Mouse (Mus musculus) MEL (cell line): ENCODE results near the gene Smcp. TPM values are rescaled to one million over a fixed set of nuclear protein-coding genes. Genes with fewer than 3 reads are reported as not detected.

Source experiments
- DNase-seq: peaks from one replicate; pipeline ENCODE4 v3.0.0; 2011; ENCODE audit warnings: low read depth, low spot score
- H3K27ac ChIP-seq: 2 replicates; pipeline ENCODE4 v1.5.1; 2012; ENCODE audit warnings: low read depth, mild to moderate bottlenecking, control low read depth, low read length, moderate library complexity; ENCODE audit not compliant: control insufficient read depth
- H3K27me3 ChIP-seq, 2 experiments: fragments of 150-350 bp in 1 of 2; sonication (generic) in 1 of 2; 2 replicates each; pipeline ENCODE4 v1.6.1; 2012; ENCODE audit warnings: low read length in 2 of 2, mild to moderate bottlenecking in 2 of 2, improper control_type of control experiment in 1 of 2, moderate library complexity in 1 of 2; ENCODE audit not compliant: insufficient read depth in 2 of 2, control insufficient read depth in 1 of 2
- H3K36me3 ChIP-seq, 2 experiments: 2 replicates each; pipeline ENCODE4 v1.6.1; 2012 to 2014; ENCODE audit warnings: low read length in 2 of 2, improper control_type of control experiment in 1 of 2, inconsistent platforms in 1 of 2, mild to moderate bottlenecking in 1 of 2; ENCODE audit not compliant: insufficient read depth in 2 of 2, control insufficient read depth in 1 of 2
- H3K4me1 ChIP-seq, 2 experiments: fragments of 150-350 bp in 1 of 2; sonication (generic) in 1 of 2; 2 replicates each; pipeline ENCODE4 v1.6.1; 2012; ENCODE audit warnings: low read length in 2 of 2, improper control_type of control experiment in 1 of 2, mild to moderate bottlenecking in 1 of 2; ENCODE audit not compliant: insufficient read depth in 2 of 2, control insufficient read depth in 1 of 2
- H3K4me3 ChIP-seq, 2 experiments: fragments of 150-350 bp in 1 of 2; sonication (generic) in 1 of 2; 2 replicates each; pipeline ENCODE4 v1.5.1; 2012; ENCODE audit warnings: low read depth in 2 of 2, low read length in 2 of 2, mild to moderate bottlenecking in 2 of 2, moderate library complexity in 2 of 2, control low read depth in 1 of 2, improper control_type of control experiment in 1 of 2; ENCODE audit not compliant: control insufficient read depth in 1 of 2, insufficient read depth in 1 of 2
- H3K79me2 ChIP-seq: 2 replicates; pipeline ENCODE4 v1.6.1; 2012; ENCODE audit warnings: mild to moderate bottlenecking, low read length, moderate library complexity; ENCODE audit not compliant: control insufficient read depth, poor library complexity, insufficient read depth
- H3K9ac ChIP-seq: 2 replicates; pipeline ENCODE4 v1.6.1; 2012; ENCODE audit warnings: low read depth, mild to moderate bottlenecking, control low read depth, low read length, moderate library complexity; ENCODE audit not compliant: control insufficient read depth, poor library complexity, severe bottlenecking
- H3K9me3 ChIP-seq: fragments of 150-350 bp; sonication (generic); replicated peaks from 2 replicates; pipeline ENCODE4 v1.6.1; 2012; ENCODE audit warnings: mild to moderate bottlenecking, low read length, improper control_type of control experiment, moderate library complexity; ENCODE audit not compliant: insufficient read depth
- CHD2 ChIP-seq: IDR thresholded peaks from 2 replicates; pipeline ENCODE4 v1.6.1; 2011; ENCODE audit warnings: low read length, improper control_type of control experiment
- CTCF ChIP-seq, 3 experiments: IDR thresholded peaks in 2 of 3; conservative IDR thresholded peaks in 1 of 3; 2 replicates each; pipeline ENCODE4 v1.5.1; 2011 to 2012; ENCODE audit warnings: low read length in 3 of 3, low read depth in 2 of 3, mild to moderate bottlenecking in 2 of 3, improper control_type of control experiment in 1 of 3, inconsistent platforms in 1 of 3, mixed read lengths in 1 of 3, moderate library complexity in 1 of 3; ENCODE audit not compliant: control insufficient read depth in 1 of 3, insufficient read depth in 1 of 3, poor library complexity in 1 of 3, severe bottlenecking in 1 of 3
- E2F4 ChIP-seq: IDR thresholded peaks from 2 replicates; pipeline ENCODE4 v1.6.1; 2011; ENCODE audit warnings: low read depth, low read length, improper control_type of control experiment, borderline replicate concordance
- EP300 ChIP-seq, 2 experiments: IDR thresholded peaks; 2 replicates each; pipeline ENCODE4 v1.6.1; 2011; ENCODE audit warnings: improper control_type of control experiment in 2 of 2, low read length in 2 of 2, low read depth in 1 of 2, mild to moderate bottlenecking in 1 of 2
- ETS1 ChIP-seq: IDR thresholded peaks from 2 replicates; pipeline ENCODE4 v1.6.1; 2012; ENCODE audit warnings: low read depth, mild to moderate bottlenecking, inconsistent platforms, low read length, improper control_type of control experiment, moderate library complexity
- GABPA ChIP-seq: IDR thresholded peaks from 2 replicates; pipeline ENCODE4 v1.6.1; 2012; ENCODE audit warnings: low read depth, mild to moderate bottlenecking, inconsistent platforms, low read length, improper control_type of control experiment, moderate library complexity
- GATA1 ChIP-seq: IDR thresholded peaks from 2 replicates; pipeline ENCODE4 v1.6.1; 2011; ENCODE audit warnings: low read depth, low read length, improper control_type of control experiment
- HCFC1 ChIP-seq: IDR thresholded peaks from 2 replicates; pipeline ENCODE4 v1.6.1; 2012; ENCODE audit warnings: low read depth, mild to moderate bottlenecking, inconsistent platforms, low read length, improper control_type of control experiment, moderate library complexity
- JUND ChIP-seq: IDR thresholded peaks from 2 replicates; pipeline ENCODE4 v1.6.1; 2011; ENCODE audit warnings: low read depth, mild to moderate bottlenecking, improper control_type of control experiment, low read length
- MAZ ChIP-seq: IDR thresholded peaks from 2 replicates; pipeline ENCODE4 v1.6.1; 2012; ENCODE audit warnings: low read depth, mild to moderate bottlenecking, inconsistent platforms, low read length, improper control_type of control experiment
- MXI1 ChIP-seq: IDR thresholded peaks from 2 replicates; pipeline ENCODE4 v1.6.1; 2011; ENCODE audit warnings: mild to moderate bottlenecking, low read depth, low read length, improper control_type of control experiment
- MYB ChIP-seq: IDR thresholded peaks from 2 replicates; pipeline ENCODE4 v1.6.1; 2011; ENCODE audit warnings: mild to moderate bottlenecking, low read depth, low read length, improper control_type of control experiment
- NRF1 ChIP-seq: IDR thresholded peaks from 2 replicates; pipeline ENCODE4 v1.6.1; 2014; ENCODE audit warnings: low read depth, mild to moderate bottlenecking, inconsistent platforms, low read length, improper control_type of control experiment, moderate library complexity; ENCODE audit not compliant: poor library complexity, insufficient read depth, severe bottlenecking
- POLR2A ChIP-seq, 2 experiments: IDR thresholded peaks; 2 replicates each; pipeline ENCODE4 v1.6.1; 2011 to 2012; ENCODE audit warnings: low read length in 2 of 2, mild to moderate bottlenecking in 2 of 2, control low read depth in 1 of 2, improper control_type of control experiment in 1 of 2, low read depth in 1 of 2, moderate library complexity in 1 of 2; ENCODE audit not compliant: control insufficient read depth in 1 of 2, insufficient read depth in 1 of 2, poor library complexity in 1 of 2
- POLR2AphosphoS2 ChIP-seq: IDR thresholded peaks from 2 replicates; pipeline ENCODE4 v1.6.1; 2011; ENCODE audit warnings: low read length, improper control_type of control experiment
- RCOR1 ChIP-seq: IDR thresholded peaks from 2 replicates; pipeline ENCODE4 v1.6.1; 2012; ENCODE audit warnings: low read depth, mild to moderate bottlenecking, inconsistent platforms, low read length, improper control_type of control experiment
- SIN3A ChIP-seq: IDR thresholded peaks from 2 replicates; pipeline ENCODE4 v1.6.1; 2012; ENCODE audit warnings: low read length, improper control_type of control experiment, inconsistent platforms
- TAL1 ChIP-seq: IDR thresholded peaks from 2 replicates; pipeline ENCODE4 v1.6.1; 2012; ENCODE audit warnings: mild to moderate bottlenecking, inconsistent platforms, low read length, moderate library complexity, mixed read lengths
- TBP ChIP-seq: IDR thresholded peaks from 2 replicates; pipeline ENCODE4 v1.8.0; 2011; ENCODE audit warnings: low read depth, low read length, improper control_type of control experiment
- UBTF ChIP-seq: IDR thresholded peaks from 2 replicates; pipeline ENCODE4 v1.6.1; 2012; ENCODE audit warnings: low read depth, mild to moderate bottlenecking, inconsistent platforms, low read length, improper control_type of control experiment, moderate library complexity, borderline replicate concordance; ENCODE audit not compliant: insufficient read depth
- USF2 ChIP-seq, 2 experiments: IDR thresholded peaks; 2 replicates each; pipeline ENCODE4 v1.6.1; 2011 to 2012; ENCODE audit warnings: improper control_type of control experiment in 2 of 2, low read length in 2 of 2, borderline replicate concordance in 1 of 2, inconsistent platforms in 1 of 2, low read depth in 1 of 2, mild to moderate bottlenecking in 1 of 2; ENCODE audit not compliant: insufficient read depth in 1 of 2
- ZC3H11A ChIP-seq: IDR thresholded peaks from 2 replicates; pipeline ENCODE4 v1.6.1; 2012; ENCODE audit warnings: low read depth, mild to moderate bottlenecking, inconsistent platforms, low read length, improper control_type of control experiment
- ZNF384 ChIP-seq: IDR thresholded peaks from 2 replicates; pipeline ENCODE4 v1.6.1; 2012; ENCODE audit warnings: low read depth, mild to moderate bottlenecking, inconsistent platforms, low read length, improper control_type of control experiment
- polyA plus RNA-seq, 2 experiments: library from polyadenylated mRNA; stranded (reverse) in 1 of 2; unstranded in 1 of 2; fragments of >175 nt in 1 of 2; fragments of >200 nt in 1 of 2; gene quantifications; 2 replicates each; pipeline versions ENCODE4 v1.2.1 to v1.2.4; 2012; ENCODE audit warnings: low replicate concordance in 2 of 2, low read depth in 1 of 2; ENCODE audit not compliant: insufficient read length in 2 of 2, insufficient read depth in 1 of 2, missing spikeins in 1 of 2
- total RNA-seq: library from RNA; depleted of rRNA; stranded (reverse); fragments of 300-350 nt; gene quantifications from 2 replicates; pipeline ENCODE4 v1.2.3, GENCODE M21; 2012; rRNA removed

Gene Smcp
- total RNA-seq (not detected in 2 replicates), polyA plus RNA-seq (not detected)

GRCm38 (mm10) chr3:92588858-92589257 lies at the start of gene Smcp:
Gene Smcp (minus strand): TSS chr3:92588997.
- Histone ChIP-seq H3K9ac (no peak within 1 kb of the TSS), H3K27ac (no peak within 1 kb of the TSS), H3K9me3 (no peaks in the 10 kb centered on the region), H3K27me3 (no peaks in the 10 kb centered on the region), H3K4me1 (no peaks in the 10 kb centered on the region)
- DNase-seq: no peak
- TF ChIP-seq NRF1 (no peak), ZC3H11A (no peak), POLR2A (IDR thresholded peaks at IDR 0.05; ENCODE audit: control insufficient read depth in 1 of 2, insufficient read depth in 1 of 2, low read depth in 1 of 2, low read length in 2 of 2, poor library complexity in 1 of 2) (no peak), EP300 (IDR thresholded peaks at IDR 0.05; ENCODE audit: low read depth in 1 of 2, low read length in 2 of 2) (no peak), JUND (no peak), UBTF (no peak), RCOR1 (no peak), GATA1 (no peak), MXI1 (no peak)
- TF ChIP-seq, all 39 proteins: peak for 0
- H3K79me2 ChIP-seq: no peaks in the 10 kb centered on the region
- no peaks in the 10 kb centered on the region for H3K36me3 ChIP-seq
- H3K4me3 ChIP-seq: no peak within 1 kb of the TSS

- TF ChIP-seq CTCF (IDR thresholded peaks at IDR 0.05 in 2 of 3, conservative IDR thresholded peaks at IDR 0.05 in 1 of 3; ENCODE audit: control insufficient read depth in 1 of 3, insufficient read depth in 1 of 3, low read depth in 2 of 3, low read length in 3 of 3, poor library complexity in 1 of 3, severe bottlenecking in 1 of 3) (no peak), CHD2 (no peak), E2F4 (no peak), MYB (no peak), SIN3A (no peak), MAZ (no peak), ZNF384 (no peak), USF2 (IDR thresholded peaks at IDR 0.05; ENCODE audit: borderline replicate concordance in 1 of 2, insufficient read depth in 1 of 2, low read depth in 1 of 2, low read length in 2 of 2) (no peak), TAL1 (no peak), POLR2AphosphoS2 (no peak), ETS1 (no peak), POLR2A (IDR thresholded peaks at IDR 0.05; ENCODE audit: control insufficient read depth in 1 of 2, insufficient read depth in 1 of 2, low read depth in 1 of 2, low read length in 2 of 2, poor library complexity in 1 of 2) (no peak), RCOR1 (no peak), HCFC1 (no peak), GABPA (no peak), TBP (no peak), JUND (no peak), UBTF (no peak)
These were observed 49.8 kb upstream of the Smcp start for GRCm38 (mm10) chr3:92638653-92638991.

More at GRCm38 (mm10) chr3:92638653-92638991, 49.8 kb upstream of the Smcp start:
- Histone ChIP-seq H3K79me2 (no peaks in the 10 kb centered on the region), H3K9me3 (no peaks in the 10 kb centered on the region), H3K27me3 (no peaks in the 10 kb centered on the region), H3K4me3 (no peak overlapping the region), H3K27ac (no peak overlapping the region), H3K4me1 (no peaks in the 10 kb centered on the region), H3K9ac (no peak overlapping the region), H3K36me3 (no peaks in the 10 kb centered on the region)
- DNase-seq: no peak
